Mouse (Mus musculus) T-helper 1 cell (primary cell): ENCODE measurements around the gene Plod2.

Experiments
- in situ Hi-C: fragments of 300-600 bp; cut with MboI, MseI; formaldehyde crosslinking; loops from one replicate; pipeline ENCODE4 v1.15.1; 2025; ENCODE audit warnings: high pct_unique_total_duplicates

Gene Plod2

DNA sequence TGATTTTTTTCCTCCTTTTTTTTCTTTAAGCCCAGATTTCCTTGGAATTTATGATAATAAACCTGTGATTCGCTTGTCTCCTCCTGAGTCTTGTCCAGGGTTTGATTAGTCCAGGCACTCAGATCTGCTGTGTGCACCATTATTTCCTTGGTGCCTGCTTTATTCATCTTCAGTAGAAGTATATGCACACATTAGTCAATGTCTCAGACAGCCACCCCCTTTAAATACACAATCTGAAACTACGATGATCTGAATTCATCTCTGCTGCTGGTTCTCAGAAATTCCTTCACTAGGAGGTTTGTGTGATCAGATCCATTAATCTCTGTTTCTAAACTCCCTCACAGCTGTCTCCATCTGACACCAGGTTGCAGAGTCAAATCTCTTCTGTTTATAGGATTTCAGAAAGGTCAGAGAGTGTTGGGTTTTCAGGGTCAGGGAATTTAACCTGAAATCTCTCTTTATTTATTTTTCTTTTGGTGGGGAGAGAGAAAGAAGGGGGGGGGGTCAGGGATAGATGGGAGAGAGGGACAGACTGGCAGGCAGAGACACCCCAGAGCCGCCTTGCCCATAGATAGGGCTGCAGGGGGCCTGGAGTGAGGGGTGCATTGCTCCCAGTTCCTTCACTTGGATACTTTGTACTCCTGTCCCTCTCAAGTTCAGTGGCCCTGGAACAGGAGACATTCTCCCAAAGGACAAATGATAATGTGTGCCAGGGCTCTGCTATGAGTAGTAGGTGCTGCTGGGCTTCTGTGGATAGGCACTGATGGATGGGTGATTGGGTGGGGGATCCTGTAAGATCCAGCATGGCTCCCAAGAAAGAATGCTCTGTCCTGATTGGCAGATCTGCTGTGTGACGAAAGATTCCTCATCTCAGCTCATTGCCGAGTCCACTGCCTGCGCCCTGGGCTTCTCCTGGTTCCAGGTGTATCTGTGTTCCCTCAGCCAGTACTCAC, 13.3 kb downstream of the Plod2 start:
- in situ Hi-C loops = no loop called here

DNA sequence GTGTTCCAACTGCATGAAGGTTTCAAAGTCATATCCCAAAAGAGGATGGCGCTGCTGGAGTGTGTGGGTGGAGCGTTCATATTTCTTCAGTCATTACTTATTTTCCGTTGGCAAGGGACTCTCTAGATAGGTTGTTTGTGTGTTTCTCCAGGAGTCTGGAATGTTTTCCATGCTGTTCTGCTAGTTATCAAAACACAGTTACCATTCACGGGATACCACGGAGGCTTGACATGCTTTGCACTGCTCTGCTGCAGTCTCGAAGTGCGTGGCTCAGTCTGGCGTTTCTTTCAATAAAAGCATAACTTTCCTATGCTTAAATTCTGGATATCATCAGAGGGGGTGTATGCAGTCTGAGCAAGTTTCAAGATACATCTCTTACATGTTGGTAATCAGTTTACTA, 17.7 kb downstream of the Plod2 start:
- in situ Hi-C loops = loop anchor here (5.0 kb wide), 1 partner anchor 103 kb away; no protein-coding TSS in a partner anchor

GRCm38 (mm10) chr9:92560840-92561547, 19.0 kb downstream of the Plod2 start:
- in situ Hi-C loops = loop anchor here (5.0 kb wide), 1 partner anchor 101 kb away; no protein-coding TSS in a partner anchor

- in situ Hi-C loops = loop anchor here (5.0 kb wide), 1 partner anchor 100 kb away; no protein-coding TSS in a partner anchor
Measured at GRCm38 (mm10) chr9:92562416-92562815, 20.4 kb downstream of the Plod2 start.

- in situ Hi-C loops = loop anchor here (5.0 kb wide), 1 partner anchor 99 kb away; no protein-coding TSS in a partner anchor
Measured at GRCm38 (mm10) chr9:92563306-92563705, 21.3 kb downstream of the Plod2 start.

DNA sequence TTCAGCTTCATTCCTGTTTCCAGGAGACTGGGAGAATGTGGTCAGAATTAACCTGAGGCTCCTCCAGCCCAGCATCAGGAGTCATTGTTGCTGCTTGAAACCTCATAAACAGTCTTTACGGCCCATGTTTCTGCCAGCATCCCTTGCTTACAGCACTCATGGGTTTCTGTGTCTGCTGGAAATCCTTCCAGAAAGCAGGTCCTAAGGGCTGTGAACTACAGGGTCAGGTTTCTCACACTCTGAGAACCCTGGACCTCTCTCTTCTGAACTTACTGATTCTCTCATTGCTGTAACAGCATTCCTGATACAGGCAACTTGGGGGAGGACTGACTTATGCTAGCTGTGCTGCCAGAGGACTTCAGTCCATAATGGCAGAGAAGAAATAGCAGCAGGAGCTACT, 22.4 kb downstream of the Plod2 start:
- in situ Hi-C loops = loop anchor here (5.0 kb wide), 1 partner anchor 98 kb away; no protein-coding TSS in a partner anchor

GRCm38 (mm10) chr9:92566234-92566633, 24.2 kb downstream of the Plod2 start:
- in situ Hi-C loops = no loop called here

- in situ Hi-C loops = no loop called here
Measured at GRCm38 (mm10) chr9:92567474-92567873, 25.5 kb downstream of the Plod2 start.

DNA sequence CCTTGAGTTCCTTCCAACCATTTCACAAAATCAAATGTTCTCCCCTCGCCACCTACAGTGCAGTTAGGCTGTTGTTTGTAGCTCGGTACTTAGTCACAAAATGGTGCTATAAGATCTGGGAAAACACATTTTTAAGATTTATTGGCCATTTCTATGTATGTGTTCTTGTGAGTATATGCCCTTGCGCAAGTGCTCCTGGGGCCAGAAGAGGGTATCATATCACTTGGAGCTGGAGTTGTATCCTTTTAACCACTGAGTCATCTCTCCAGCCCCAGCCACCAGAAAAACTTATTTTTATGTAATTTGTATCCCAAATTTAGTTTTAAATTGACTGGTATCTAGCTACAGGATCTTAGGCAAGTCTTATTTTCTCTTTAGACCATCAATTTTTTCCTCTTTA, 26.8 kb downstream of the Plod2 start:
- in situ Hi-C loops = no loop called here

DNA sequence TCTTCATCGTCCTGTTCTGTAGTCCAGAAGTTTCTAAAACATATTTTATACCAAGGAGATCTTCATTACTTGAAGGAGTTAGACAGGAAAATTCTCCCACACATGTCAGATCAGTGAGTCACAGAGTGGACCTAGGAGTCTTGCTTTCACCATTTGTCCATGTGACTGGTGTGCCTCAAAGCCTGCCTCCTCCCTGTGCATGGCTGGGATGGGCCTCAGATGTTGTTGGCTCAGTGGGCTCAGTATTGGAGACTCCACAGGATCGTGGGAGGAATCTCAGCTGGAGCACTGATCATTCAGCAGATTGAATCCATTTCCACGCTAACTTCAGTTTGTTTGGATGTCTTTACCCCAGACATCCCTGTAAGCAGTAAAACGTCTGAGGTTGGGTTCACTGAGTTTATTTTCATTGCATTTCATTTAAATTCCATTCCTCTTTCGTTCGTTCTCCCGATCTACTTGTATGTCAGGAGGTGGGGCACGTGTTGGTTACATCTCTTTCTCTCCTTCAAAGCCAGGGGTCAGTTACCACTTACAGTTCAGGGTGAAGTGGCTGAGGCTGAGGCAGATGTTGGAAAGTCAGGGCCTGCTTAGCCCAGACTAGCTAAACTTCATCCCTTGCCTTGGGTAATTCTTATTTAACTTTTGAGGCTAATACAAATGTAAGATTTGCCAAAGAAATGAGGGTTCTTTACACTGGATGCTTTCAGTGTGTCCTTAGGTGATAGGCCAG, 30.5 kb downstream of the Plod2 start:
- in situ Hi-C loops = no loop called here

- in situ Hi-C loops = no loop called here
Measured at GRCm38 (mm10) chr9:92583876-92584275, 41.9 kb downstream of the Plod2 start.

- in situ Hi-C loops = no loop called here
Measured at GRCm38 (mm10) chr9:92586025-92586424, 44.0 kb downstream of the Plod2 start.

GRCm38 (mm10) chr9:92587391-92587790, 45.4 kb downstream of the Plod2 start:
- in situ Hi-C loops = no loop called here

DNA sequence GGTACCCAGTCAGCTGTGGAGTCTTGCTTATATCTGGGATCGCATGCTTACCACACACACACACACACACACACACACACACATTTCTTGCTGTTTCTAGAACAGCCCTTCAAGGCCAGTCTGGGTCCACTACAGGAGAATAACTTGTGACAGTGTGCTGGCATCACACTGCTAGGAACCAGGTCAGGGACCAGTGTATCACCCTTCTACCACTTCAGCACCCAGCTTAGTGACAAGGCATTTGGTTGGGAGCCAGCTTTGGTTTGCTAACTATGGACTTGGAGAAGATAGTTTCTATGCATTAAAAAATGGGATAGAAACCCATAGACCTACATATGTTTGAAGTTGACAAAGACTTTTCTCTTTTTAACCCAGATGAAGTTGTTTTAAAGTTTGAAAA, 46.2 kb downstream of the Plod2 start:
- in situ Hi-C loops = no loop called here

DNA sequence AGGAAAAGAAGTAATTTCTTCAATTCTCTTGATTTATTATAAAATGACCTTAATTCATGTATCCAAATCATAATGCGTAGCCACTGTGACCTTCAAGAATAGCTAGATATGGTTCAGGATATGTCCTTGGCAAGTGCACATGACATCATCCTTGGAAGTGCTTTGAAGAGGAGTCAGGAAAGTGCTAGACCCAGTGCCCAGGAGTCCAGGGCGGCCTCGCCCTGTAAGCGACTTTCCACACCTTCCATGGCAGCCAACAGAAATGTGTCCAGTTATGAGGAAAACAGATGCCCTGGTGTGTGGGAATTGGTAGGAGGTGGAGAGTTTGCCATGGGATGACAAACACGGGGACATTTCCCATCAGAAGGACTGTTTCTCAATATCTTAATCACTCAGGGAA, 47.0 kb downstream of the Plod2 start:
- in situ Hi-C loops = no loop called here

GRCm38 (mm10) chr9:92591482-92591881, 49.5 kb downstream of the Plod2 start:
- in situ Hi-C loops = no loop called here

- in situ Hi-C loops = no loop called here
Measured at GRCm38 (mm10) chr9:92592757-92593156, 50.7 kb downstream of the Plod2 start.

- in situ Hi-C loops = no loop called here
Measured at GRCm38 (mm10) chr9:92594491-92594890, 52.5 kb downstream of the Plod2 start.

DNA sequence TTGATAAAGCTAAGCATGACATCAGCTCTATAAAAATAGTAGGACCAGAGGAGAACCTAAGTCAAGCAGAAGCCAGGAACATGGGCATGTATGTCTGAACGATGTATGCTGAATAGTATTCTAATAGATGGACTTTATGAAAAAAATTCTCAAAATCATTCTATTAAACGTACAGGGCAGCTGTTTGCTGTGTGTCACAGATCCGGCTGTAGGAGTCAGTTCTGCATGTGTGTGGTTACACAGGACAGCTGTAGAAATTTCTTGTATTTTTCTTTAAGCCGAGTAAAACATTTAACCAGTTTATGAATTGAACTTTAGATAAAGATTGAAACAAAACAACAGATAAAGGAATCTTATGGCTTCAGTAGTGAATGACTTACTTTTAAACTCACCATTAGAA, 53.3 kb downstream of the Plod2 start:
- in situ Hi-C loops = no loop called here

DNA sequence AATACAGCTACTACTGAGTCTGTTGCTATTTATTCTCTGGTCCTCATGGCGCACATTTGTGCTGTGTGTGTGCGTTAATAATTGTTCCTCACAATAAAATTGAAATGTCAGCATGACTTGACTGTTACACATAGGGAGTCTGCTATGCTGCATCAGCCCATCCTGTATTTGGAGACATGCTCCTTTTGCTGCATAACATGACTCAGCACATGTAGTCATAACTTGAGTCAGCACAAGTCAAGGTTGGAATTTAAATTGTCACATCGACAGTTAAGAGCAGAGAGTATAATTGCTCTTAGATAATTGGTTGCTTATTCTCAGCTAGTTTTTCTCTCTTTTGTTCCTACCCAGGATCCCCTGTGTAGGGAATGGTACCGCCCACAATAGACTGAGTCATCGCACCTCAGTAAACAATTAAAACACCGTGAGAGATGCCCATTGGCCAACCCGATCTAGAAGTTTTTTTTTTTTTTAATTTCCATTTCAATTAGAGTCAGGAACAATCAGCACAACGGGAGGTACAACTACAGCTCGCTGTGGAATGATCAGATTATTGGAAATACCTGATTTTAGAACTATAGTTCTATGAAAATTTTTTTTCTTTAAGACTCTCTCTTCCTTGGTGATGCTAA, 55.0 kb downstream of the Plod2 start:
- in situ Hi-C loops = no loop called here

DNA sequence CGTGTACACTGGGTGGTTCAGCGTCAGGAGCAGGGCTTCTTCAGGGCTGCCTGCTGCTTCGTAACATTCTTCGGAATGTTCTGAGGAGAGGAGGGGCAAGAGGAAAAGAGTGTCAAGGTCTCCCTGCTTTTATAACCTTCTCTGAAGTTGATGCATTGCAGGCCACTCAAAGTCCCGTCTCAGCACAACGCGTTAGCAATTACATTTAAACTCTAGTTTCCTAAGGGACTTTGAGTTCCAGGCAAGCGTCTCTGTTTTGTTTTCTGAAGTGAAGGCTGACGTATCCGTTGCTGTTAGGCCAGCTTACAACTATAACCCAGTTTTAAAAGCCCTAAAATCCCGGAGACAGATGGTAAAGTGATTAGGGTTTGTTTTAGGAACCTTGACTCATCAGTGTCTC, 55.8 kb downstream of the Plod2 start:
- in situ Hi-C loops = no loop called here
